Mouse (Mus musculus) CD4-positive, CD25-positive, alpha-beta regulatory T cell, adult 2 months (primary cell): ENCODE measurements around the gene Slc24a3.

Source experiments
- DNase-seq: peaks from one replicate; pipeline ENCODE4 v3.0.0-alpha.2; 2012; ENCODE audit warnings: low read depth, low spot score

Slc24a3 gene

DNA sequence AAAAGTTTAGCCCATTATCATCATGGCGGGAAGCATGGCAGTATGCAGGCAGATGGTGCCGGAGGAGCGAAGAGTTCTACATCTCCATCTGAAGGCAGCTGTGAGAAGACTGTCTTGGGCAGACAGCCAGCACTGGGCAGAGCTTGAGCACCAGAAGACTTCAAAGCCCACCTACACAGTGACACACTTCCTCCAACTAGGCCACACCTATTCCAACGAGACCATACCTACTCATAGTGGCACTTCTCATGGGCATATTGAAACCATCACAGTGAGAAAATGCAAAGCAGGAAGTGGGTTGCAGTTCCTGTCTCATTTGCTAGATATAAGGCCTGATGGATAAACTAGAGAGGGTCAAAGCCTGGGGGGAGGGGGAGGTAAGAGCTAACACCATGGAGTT, 29.5 kb downstream of the Slc24a3 start:
- peak; percentile 81 for DNase-seq

DNA sequence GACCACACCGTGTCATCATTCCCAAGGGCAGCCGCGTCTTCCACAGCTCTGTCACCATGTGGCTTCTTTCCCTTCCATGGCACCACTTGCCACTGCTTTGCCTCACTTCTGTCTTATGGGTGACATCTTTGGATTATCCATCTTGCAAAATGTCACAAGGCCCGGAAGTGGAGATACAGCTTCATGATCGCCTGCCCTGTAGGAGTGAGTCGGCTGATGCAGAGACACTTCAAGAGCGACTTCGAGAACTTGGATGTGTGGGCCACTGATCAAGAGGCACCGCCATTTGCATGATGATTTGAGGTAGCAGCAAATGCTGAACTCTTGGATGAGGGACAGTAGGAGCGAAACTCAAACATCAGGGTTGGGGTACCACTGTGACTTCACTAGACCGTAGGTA, 46.0 kb downstream of the Slc24a3 start:
- no peak for DNase-seq

DNA sequence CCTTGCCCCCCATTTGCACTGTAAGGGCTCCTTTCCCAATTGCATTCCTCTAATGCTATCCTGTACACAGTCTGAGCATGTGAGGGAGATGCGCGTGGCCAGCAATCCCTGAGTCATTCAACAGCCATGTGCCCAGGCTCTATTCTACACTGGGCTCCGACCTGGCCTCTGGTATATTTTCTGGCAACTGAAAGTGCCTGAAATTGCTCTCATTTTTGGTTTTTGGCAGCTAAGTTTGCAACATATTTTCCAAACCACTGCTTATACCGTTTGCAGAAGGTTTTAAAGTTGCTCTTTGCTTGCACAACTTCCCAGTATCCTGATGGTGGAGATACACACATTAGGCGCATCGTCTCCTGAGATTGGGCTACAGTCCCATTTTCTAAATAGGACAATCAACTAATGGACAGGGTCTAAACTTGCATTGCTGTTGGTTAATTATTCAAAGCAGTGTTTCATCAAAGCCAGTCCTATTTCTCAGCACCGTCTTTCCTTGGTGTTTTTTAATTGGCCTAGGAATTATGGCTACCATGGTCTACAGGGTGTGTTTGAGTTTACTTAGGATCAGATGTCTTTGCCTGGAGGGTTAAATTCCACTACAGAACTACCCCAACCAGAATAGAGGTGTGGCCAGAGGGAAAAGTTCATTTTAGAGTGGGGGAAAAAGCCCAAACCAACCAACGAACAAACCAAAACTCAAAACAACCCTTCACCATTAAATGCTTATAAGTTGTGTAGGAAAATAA, 46.7 kb downstream of the Slc24a3 start:
- no peak for DNase-seq

DNA sequence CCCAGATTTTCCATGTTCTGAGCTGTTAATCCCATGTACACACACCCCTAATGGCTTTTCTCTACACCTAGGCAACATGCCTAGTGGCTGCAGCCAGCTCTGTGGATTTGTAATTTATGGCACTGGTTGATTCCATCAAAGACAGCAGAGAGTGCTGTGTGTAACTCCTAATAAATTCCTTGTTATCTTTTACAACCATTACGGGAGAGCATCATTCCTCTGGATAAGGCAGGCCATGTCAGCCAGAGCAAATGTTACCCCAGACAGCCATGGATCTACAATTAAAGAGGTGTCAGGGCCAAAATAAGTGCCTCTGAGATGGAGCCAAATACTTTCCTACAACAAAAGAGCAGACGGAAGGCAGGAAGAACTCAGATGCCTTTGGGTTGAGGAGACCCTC, 49.0 kb downstream of the Slc24a3 start:
- no peak for DNase-seq

DNA sequence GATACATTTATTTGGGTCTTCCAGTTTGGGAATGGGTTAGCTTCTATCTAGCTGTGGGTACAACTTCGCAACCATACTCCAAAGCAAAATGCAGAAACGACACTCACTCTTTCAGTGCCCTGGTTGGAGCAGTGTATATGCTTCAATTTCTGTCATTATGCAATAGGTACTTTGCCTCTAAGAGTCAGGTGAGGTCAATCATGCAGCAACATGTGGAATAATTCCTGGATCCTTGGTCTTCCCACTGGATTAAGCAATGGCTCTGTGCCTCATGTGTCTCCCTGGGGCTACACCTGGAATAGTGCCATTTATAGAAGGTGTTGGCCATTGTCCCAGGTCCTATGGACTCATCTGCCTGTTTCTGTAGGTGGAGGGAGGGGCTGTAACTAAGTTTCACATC, 49.9 kb downstream of the Slc24a3 start:
- DNase-seq: no peak

DNA sequence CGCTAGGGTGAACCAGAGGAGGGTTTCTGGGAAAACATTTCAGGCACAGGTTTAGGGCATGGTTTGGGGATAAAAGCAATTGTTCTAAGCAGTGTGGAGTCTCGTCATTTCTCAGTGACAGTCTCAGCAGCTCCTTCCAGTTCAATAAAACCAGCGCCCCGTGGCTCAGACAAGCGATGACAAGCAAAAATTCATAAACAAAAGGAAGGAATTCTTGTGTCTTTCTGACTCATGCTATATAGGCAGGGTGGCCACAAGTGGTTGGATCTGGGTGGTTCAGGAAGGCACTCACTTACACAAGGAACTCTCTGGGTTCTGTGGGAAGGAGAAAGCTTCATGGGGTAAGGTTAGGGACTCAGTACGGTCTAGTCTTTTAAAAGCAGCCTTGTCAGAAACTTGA, 51.7 kb downstream of the Slc24a3 start:
- no peak for DNase-seq

DNA sequence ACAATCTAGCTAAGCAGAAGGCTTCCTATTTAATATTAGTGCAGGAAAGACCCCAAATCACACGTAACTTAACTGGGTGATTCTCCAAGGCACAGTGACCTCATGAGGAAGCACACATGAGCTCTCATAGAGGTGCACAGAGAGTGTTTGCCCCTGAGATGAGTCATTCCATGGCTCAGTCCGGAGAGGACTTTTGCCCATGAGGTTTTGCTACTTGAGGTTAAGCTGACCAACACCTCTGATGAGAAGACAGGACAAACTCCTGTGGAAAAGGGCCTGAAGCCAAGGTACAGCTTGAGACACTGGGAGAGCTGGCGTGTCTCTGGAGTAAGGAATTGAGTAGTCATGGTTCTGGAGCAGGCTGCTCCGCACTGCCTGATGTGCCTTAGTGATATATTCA, 56.1 kb downstream of the Slc24a3 start:
- DNase-seq: no peak

DNA sequence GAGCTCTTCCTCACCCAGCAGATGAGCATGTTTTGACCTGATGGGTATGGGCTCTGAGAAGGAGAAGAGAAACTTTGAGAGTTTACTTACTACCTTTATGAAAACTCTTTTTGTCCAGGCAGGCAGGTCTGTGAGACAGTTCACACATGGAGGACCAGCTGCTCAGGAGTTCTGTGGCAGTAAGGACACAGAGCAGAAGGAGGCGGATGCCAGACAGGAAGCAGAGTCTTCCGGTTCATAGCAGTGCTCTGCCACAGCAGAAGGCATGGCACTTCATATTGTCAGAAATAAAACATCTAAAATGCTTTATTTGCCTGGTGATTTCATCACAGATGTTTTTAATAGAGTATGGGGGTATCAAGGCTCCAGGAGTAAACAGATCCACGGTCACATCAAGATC, 58.1 kb downstream of the Slc24a3 start:
- peak; percentile 50 for DNase-seq

DNA sequence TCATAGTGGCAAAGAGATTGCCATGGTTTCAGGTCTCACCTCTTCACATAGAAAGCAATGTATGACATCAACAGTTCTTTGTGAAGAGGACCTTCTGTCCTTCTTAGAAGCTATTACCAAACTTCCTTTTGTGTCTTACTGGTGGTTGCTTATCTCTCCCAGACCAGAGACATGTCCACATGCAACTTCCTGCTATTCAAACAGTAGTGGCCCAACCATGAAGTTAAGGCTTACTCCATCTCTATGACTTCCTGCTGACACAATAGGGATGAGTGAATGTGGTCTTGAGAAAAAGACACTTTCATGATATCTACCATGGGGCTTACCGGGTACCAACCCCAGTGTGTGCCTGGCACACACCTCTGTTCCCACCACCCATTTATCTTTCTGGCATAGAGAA, 58.5 kb downstream of the Slc24a3 start:
- peak; percentile 9 for DNase-seq

DNA sequence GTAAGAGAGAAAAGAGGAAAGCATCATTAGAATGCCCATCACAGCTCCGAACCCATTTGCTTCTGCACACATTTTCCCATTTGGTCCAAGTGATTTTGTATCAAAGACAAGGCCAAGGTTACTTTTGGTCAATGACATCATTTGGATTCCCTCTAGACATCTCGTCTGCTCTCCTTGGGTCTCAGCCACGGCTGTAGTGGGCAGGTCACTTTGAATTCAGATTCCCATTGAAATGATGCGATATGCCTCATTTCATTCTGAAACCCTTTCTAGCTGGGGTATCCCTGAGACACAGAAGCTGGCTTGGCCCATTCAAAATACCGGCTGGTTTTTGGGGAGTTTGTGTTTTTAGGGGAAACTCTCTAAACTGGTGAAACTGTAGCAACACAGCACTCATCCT, 59.8 kb downstream of the Slc24a3 start:
- no peak for DNase-seq

DNA sequence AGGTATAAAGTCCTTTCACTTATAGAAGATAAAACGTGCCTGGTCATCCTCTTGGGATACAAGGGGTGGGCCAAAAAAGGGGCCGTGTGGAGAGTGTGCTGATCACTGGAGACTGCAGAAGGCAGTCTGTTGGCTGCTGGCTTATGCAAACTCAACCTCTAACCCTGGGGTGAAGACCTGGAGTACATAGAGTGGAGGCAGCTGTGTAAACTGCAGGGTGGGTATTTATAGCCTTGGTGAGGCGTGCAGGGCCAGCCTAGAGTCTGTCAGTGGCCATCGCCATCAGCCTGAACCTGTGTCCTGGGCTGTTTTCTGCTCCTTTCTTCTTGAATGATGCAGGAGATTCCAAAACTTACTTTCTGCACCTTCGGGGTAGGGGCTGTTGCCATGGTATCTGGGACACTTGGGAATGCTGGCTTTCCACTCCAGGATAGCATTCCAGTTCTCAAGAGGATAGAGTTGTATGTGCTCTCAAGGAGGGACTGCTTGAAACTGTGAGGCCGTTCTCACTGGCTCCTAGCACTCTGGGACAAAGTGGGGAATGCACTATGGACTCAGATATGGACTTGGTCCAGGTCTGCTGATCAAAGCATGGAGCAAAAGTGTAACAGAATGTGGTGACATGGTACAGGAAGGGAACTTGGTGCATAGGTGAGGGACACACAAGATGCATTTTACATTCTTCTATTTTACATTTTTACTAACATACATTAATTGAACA, 65.4 kb downstream of the Slc24a3 start:
- no peak for DNase-seq

DNA sequence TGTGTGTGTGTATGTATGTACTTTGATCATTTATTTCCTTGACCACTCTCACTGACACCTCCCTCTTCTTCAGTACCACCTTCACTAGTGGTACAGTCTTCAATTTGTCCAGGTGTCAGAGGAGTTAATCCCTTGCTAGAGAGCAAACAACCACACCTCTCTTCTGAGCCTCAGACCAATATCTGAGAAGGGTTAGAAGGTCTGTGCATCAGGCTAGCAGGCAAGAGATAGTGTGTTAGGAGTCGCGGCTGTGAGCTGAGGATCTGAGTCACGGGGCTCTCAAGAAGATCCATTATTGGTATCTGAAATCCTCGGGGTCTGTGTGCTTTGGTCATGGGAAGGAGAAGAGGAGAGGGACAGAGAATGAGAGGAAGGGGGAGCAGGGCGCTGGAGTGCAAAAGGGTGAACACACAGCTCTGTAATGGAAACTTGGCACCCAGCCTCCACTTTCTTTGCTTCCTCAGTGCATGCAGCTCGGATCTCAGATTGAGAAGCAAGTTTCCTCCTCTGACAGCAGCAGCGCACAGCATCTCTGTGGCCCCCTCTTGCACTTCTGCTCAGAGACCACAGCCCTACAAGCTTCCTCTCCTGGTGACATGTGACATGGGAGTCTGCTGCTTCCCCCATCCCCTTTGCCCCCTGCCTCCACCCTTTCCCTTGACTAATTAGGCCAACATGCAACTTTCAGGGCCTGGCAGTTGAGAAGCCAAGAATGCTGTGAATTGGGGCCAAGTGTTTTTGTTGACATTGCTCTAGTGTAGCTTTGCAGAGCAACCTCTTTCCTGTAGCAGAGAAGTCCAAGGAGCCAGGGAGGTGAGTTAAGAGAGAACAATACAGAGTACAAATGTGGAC, 66.2 kb downstream of the Slc24a3 start:
- peak; percentile 50 for DNase-seq

DNA sequence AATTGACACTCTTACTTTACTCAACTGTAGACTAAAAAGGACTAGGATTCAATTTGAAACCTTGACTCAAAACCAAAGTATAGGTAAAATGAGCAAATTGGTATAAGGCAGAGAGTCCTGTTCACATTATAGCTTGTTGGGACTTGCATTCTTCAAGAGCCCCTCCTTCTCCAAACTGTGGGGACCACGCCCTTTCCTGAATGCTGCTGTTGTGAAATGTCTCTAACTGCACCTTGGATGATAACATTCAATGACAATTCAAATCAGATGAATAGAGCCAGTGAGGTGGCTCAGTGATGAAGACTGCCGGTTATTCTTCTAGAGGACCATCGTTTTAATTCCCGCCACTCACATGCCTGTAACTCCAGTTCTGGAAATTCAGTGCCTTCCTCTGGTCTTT, 78.8 kb downstream of the Slc24a3 start:
- no peak for DNase-seq

DNA sequence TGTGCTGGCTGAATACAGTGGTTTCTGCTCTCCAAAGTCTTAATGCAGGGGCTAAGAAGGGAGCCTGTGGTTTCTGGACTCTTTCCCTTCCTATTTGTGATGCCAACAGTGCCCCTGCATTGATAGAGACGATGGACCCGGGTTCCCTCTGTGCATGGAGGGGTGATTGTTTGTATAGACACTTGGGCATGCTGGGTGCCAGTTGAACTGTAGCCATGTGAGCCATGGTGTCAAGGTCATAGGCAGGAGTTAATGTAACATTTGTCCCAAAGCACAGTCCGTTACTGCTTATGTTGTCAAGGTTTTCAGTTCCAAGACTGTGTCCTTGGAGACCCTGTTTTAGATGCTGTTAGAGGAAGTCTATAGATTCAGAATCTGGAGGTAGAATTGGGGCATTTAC, 80.6 kb downstream of the Slc24a3 start:
- DNase-seq: no peak

DNA sequence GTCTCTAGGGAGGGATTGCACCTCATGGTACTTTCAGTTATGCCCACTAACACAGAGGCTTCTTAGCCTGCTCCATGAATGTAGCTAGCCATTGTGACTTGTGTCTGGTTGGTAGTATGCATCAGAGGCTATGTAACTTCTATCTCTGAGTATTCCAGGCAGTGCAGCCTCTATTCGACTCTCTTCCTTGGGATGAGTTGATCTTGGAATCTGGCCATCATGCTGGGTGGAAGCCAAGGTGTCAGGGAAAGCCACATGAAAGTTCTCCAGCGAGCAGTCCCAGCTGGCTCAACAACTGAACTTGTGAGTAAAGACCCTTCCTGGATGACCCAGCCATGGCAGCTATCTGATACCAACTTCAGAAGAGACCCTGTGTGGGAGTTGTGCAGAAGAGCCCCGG, 89.8 kb downstream of the Slc24a3 start:
- no peak for DNase-seq

DNA sequence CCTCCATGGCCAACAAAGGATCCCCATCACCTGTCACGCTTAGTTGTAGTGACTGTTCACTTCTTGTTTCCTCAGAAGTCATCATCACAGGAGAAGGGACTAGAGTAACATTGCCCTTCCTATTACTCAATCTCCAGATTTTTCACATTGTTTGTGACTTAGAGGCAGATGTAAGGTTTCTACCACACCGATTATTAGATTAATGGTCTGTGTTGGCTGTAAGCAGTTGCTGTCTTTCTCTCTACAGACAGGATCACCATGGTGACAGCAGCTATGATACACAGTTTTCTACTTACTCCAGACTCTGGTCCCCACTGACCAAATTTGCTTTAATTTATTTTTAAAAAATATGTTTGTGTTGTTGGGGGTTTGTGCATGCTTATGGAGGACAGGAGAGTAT, 90.3 kb downstream of the Slc24a3 start:
- no peak for DNase-seq

DNA sequence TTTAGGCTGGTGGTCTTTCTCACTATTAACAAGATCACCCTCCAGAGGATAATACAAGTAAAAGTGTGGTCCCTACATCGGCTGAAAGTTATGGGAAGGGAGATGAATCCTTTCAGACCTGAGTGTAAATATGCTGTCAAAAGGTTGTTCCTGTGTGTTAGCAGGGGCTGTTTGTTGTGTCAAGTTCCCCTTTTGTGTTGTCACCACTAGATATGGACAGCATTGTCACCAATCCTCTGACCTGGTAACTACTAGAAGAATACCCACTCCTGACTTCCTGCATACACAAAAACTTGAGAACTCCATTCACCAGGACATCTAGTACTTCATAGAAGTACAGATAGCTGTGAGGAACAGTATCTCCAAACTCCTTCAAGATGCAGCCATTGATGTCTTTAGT, 93.0 kb downstream of the Slc24a3 start:
- DNase-seq: no peak

DNA sequence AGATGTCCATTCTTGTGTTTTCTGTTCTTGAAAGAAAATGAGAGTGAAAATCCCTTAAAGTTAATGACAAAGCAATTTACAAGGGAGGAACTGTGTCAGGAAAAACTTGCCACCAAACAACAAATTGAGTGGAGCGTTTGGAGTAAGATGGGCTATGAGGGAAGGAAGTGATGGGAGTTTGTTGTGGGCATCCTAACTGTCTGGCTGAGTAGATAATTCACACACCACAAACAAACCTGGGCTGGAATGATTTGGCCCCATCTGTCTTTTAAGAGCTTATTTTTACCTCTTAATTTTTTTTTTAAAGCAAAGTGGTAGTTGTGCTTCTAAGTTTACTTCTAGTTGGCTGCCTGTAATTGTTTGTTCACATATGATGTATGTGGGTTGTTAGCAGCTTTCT, 94.6 kb downstream of the Slc24a3 start:
- no peak for DNase-seq

DNA sequence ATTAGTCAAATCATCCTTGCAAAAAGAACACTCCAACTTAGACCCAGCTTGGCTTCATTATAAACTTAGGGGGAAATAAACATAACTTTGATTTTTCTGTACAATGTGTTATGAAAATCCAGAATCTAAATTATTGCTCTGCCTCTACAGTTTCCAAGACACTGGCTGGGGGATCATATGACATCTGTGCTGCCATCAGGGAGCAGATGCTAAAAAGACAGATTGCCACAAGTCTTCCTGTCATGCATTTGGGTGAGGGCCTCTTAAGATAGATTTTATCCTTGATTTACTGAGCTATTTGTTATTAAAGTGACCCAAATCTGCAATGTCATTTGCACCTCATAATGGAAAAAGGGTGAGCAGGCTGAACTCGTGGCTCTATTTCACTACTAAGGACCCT, 99.2 kb downstream of the Slc24a3 start:
- no peak for DNase-seq

DNA sequence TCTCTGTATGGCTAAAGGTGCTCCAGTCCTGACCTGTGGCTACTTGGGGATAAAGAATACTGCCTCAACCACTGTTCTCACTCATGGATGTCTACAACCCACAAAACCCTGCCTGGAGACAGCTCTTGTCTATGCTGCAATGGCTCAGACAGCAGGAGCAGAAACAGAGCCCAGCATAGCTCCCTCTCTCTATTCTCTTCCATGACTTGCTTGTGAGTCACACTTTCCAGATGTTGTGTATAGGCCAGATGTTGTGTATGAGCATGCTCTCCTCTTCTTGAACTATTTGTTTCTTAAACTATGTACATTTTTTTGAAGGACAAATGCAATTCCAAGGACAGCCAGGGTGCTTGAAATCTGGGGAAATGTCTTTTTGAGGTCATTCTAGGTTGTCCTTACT, 101.4 kb downstream of the Slc24a3 start:
- no peak for DNase-seq

DNA sequence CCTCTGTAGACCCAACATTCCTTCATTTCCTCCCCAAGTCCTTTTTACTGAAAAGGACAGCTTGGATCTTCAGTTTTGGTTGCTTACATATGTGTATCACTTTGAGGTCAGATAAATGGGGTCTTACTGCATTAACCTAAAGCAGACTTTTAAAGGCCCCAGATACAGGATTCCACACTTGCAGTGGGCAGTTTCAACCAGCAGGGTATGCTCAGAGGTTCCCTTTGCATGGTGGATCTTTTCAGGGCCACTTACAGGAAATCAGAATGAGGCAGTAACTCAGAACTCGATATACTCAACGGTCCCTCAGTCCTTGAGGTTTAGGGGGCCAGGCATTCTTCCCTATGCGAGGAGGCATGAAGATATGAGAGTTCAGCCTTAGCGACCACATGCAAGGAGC, 101.9 kb downstream of the Slc24a3 start:
- DNase-seq: no peak

DNA sequence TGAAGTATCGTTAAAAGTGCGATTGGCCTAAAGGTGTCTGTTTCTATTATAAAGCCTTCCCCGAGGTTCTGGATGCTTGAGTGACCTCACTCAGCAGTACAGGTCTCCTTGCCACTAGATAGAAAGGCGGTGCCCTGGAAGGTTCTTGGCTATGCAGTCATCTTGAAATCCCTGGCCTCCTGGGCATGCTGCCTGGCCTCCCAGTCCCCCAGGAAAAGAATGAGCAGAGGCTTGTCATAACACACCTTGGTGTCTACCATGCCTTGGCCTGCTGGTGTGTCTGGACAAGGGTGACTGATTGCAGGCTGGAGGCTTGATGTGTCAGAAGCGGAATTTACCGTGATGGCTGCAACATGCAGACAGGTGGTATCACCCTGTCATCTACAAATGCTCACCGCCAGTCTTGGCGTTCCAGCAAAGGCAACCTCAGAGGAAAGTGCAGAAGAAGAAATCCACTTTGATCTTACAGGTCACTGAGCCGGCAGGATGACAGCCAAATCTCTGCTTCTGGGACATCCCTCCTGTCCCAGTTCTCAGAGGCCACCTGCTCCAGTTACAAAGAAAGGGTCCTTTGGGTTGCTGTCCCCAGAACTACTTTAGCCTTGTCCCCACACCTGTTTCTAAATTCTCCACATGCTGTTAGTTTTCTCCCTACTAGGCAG, 106.6 kb downstream of the Slc24a3 start:
- DNase-seq: no peak
